Mouse (Mus musculus) MEL (cell line): Measurements from ENCODE around the gene Hps4.

Source experiments
- POLR2AphosphoS2 ChIP-seq: IDR thresholded peaks from 2 replicates; pipeline ENCODE4 v1.6.1; 2011; ENCODE audit warnings: low read length, improper control_type of control experiment
- TAL1 ChIP-seq: IDR thresholded peaks from 2 replicates; pipeline ENCODE4 v1.6.1; 2012; ENCODE audit warnings: mild to moderate bottlenecking, inconsistent platforms, low read length, moderate library complexity, mixed read lengths
- USF1 ChIP-seq: IDR thresholded peaks from 2 replicates; pipeline ENCODE4 v1.6.1; 2014; ENCODE audit warnings: low read depth, mild to moderate bottlenecking, inconsistent platforms, low read length, improper control_type of control experiment, moderate library complexity

GRCm38 (mm10) chr5:112301694-112302093, 41.2 kb upstream of the Hps4 start:
- TF ChIP-seq USF1 (no peak), TAL1 (no peak), POLR2AphosphoS2 (no peak)
